Mouse (Mus musculus) MEL (cell line): ENCODE measurements around the gene Slc25a26. TPM values are rescaled to one million over a fixed set of nuclear protein-coding genes. Genes with fewer than 3 reads are reported as not detected.

Source experiments
- DNase-seq: peaks from one replicate; pipeline ENCODE4 v3.0.0; 2011; ENCODE audit warnings: low read depth, low spot score
- H3K27ac ChIP-seq: 2 replicates; pipeline ENCODE4 v1.5.1; 2012; ENCODE audit warnings: low read depth, mild to moderate bottlenecking, control low read depth, low read length, moderate library complexity; ENCODE audit not compliant: control insufficient read depth
- H3K27me3 ChIP-seq, 2 experiments: fragments of 150-350 bp in 1 of 2; sonication (generic) in 1 of 2; 2 replicates each; pipeline ENCODE4 v1.6.1; 2012; ENCODE audit warnings: low read length in 2 of 2, mild to moderate bottlenecking in 2 of 2, improper control_type of control experiment in 1 of 2, moderate library complexity in 1 of 2; ENCODE audit not compliant: insufficient read depth in 2 of 2, control insufficient read depth in 1 of 2
- H3K36me3 ChIP-seq, 2 experiments: 2 replicates each; pipeline ENCODE4 v1.6.1; 2012 to 2014; ENCODE audit warnings: low read length in 2 of 2, improper control_type of control experiment in 1 of 2, inconsistent platforms in 1 of 2, mild to moderate bottlenecking in 1 of 2; ENCODE audit not compliant: insufficient read depth in 2 of 2, control insufficient read depth in 1 of 2
- H3K4me1 ChIP-seq, 2 experiments: fragments of 150-350 bp in 1 of 2; sonication (generic) in 1 of 2; 2 replicates each; pipeline ENCODE4 v1.6.1; 2012; ENCODE audit warnings: low read length in 2 of 2, improper control_type of control experiment in 1 of 2, mild to moderate bottlenecking in 1 of 2; ENCODE audit not compliant: insufficient read depth in 2 of 2, control insufficient read depth in 1 of 2
- H3K4me3 ChIP-seq, 2 experiments: fragments of 150-350 bp in 1 of 2; sonication (generic) in 1 of 2; 2 replicates each; pipeline ENCODE4 v1.5.1; 2012; ENCODE audit warnings: low read depth in 2 of 2, low read length in 2 of 2, mild to moderate bottlenecking in 2 of 2, moderate library complexity in 2 of 2, control low read depth in 1 of 2, improper control_type of control experiment in 1 of 2; ENCODE audit not compliant: control insufficient read depth in 1 of 2, insufficient read depth in 1 of 2
- H3K79me2 ChIP-seq: 2 replicates; pipeline ENCODE4 v1.6.1; 2012; ENCODE audit warnings: mild to moderate bottlenecking, low read length, moderate library complexity; ENCODE audit not compliant: control insufficient read depth, poor library complexity, insufficient read depth
- H3K9ac ChIP-seq: 2 replicates; pipeline ENCODE4 v1.6.1; 2012; ENCODE audit warnings: low read depth, mild to moderate bottlenecking, control low read depth, low read length, moderate library complexity; ENCODE audit not compliant: control insufficient read depth, poor library complexity, severe bottlenecking
- H3K9me3 ChIP-seq: fragments of 150-350 bp; sonication (generic); replicated peaks from 2 replicates; pipeline ENCODE4 v1.6.1; 2012; ENCODE audit warnings: mild to moderate bottlenecking, low read length, improper control_type of control experiment, moderate library complexity; ENCODE audit not compliant: insufficient read depth
- ETS1 ChIP-seq: IDR thresholded peaks from 2 replicates; pipeline ENCODE4 v1.6.1; 2012; ENCODE audit warnings: low read depth, mild to moderate bottlenecking, inconsistent platforms, low read length, improper control_type of control experiment, moderate library complexity
- GATA1 ChIP-seq: IDR thresholded peaks from 2 replicates; pipeline ENCODE4 v1.6.1; 2011; ENCODE audit warnings: low read depth, low read length, improper control_type of control experiment
- MAFK ChIP-seq: IDR thresholded peaks from 2 replicates; pipeline ENCODE4 v1.6.1; 2011; ENCODE audit warnings: low read depth, mild to moderate bottlenecking, low read length, improper control_type of control experiment, borderline replicate concordance
- MAZ ChIP-seq: IDR thresholded peaks from 2 replicates; pipeline ENCODE4 v1.6.1; 2012; ENCODE audit warnings: low read depth, mild to moderate bottlenecking, inconsistent platforms, low read length, improper control_type of control experiment
- MEF2A ChIP-seq: IDR thresholded peaks from 2 replicates; pipeline ENCODE4 v1.6.1; 2014; ENCODE audit warnings: low read depth, mild to moderate bottlenecking, inconsistent platforms, low read length, improper control_type of control experiment; ENCODE audit not compliant: poor library complexity, insufficient replicate concordance, severe bottlenecking; ENCODE audit errors: extremely low read depth
- MYC ChIP-seq: IDR thresholded peaks from 2 replicates; pipeline ENCODE4 v1.6.1; 2011; ENCODE audit warnings: low read depth, mild to moderate bottlenecking, low read length, improper control_type of control experiment, moderate library complexity
- RAD21 ChIP-seq: IDR thresholded peaks from 2 replicates; pipeline ENCODE4 v1.6.1; 2011; ENCODE audit warnings: mild to moderate bottlenecking, low read depth, low read length, improper control_type of control experiment
- TAL1 ChIP-seq: IDR thresholded peaks from 2 replicates; pipeline ENCODE4 v1.6.1; 2012; ENCODE audit warnings: mild to moderate bottlenecking, inconsistent platforms, low read length, moderate library complexity, mixed read lengths
- TBP ChIP-seq: IDR thresholded peaks from 2 replicates; pipeline ENCODE4 v1.8.0; 2011; ENCODE audit warnings: low read depth, low read length, improper control_type of control experiment
- UBTF ChIP-seq: IDR thresholded peaks from 2 replicates; pipeline ENCODE4 v1.6.1; 2012; ENCODE audit warnings: low read depth, mild to moderate bottlenecking, inconsistent platforms, low read length, improper control_type of control experiment, moderate library complexity, borderline replicate concordance; ENCODE audit not compliant: insufficient read depth
- ZC3H11A ChIP-seq: IDR thresholded peaks from 2 replicates; pipeline ENCODE4 v1.6.1; 2012; ENCODE audit warnings: low read depth, mild to moderate bottlenecking, inconsistent platforms, low read length, improper control_type of control experiment
- ZNF384 ChIP-seq: IDR thresholded peaks from 2 replicates; pipeline ENCODE4 v1.6.1; 2012; ENCODE audit warnings: low read depth, mild to moderate bottlenecking, inconsistent platforms, low read length, improper control_type of control experiment
- polyA plus RNA-seq, 2 experiments: library from polyadenylated mRNA; stranded (reverse) in 1 of 2; unstranded in 1 of 2; fragments of >175 nt in 1 of 2; fragments of >200 nt in 1 of 2; gene quantifications; 2 replicates each; pipeline versions ENCODE4 v1.2.1 to v1.2.4; 2012; ENCODE audit warnings: low replicate concordance in 2 of 2, low read depth in 1 of 2; ENCODE audit not compliant: insufficient read length in 2 of 2, insufficient read depth in 1 of 2, missing spikeins in 1 of 2
- total RNA-seq: library from RNA; depleted of rRNA; stranded (reverse); fragments of 300-350 nt; gene quantifications from 2 replicates; pipeline ENCODE4 v1.2.3, GENCODE M21; 2012

Gene Slc25a26
- total and polyA plus RNA-seq, 3 experiments, result 8.1 to 11.5 TPM; not detected in 1

- DNase-seq, result no peak
- TF ChIP-seq MAZ (no peak), MEF2A (no peak), ZC3H11A (no peak), MYC (no peak), GATA1 (no peak), MAFK (no peak), ZNF384 (no peak), RAD21 (no peak), TBP (no peak), TAL1 (no peak)
Measured at GRCm38 (mm10) chr6:94627714-94628595, 127.8 kb downstream of the Slc25a26 start.

GRCm38 (mm10) chr6:94628787-94629186, 128.7 kb downstream of the Slc25a26 start:
- H3K9me3 ChIP-seq, result no peaks in the 10 kb centered on the region
- DNase-seq, result no peak
- no peak overlapping the region for H3K9ac ChIP-seq
- no peak overlapping the region for H3K27ac ChIP-seq
- H3K27me3 ChIP-seq, result no peaks in the 10 kb centered on the region
- TF ChIP-seq MAZ (no peak), ETS1 (no peak), UBTF (no peak)
- H3K79me2 ChIP-seq, result no peaks in the 10 kb centered on the region
- no peak overlapping the region for H3K4me3 ChIP-seq
- no peaks in the 10 kb centered on the region for H3K36me3 ChIP-seq
- H3K4me1 ChIP-seq, result peaks cover 0 to 3% of the 10 kb centered on the region in 2 experiments; a peak in 2 of 4 replicates

More at GRCm38 (mm10) chr6:94627714-94628595, 127.8 kb downstream of the Slc25a26 start:
- Histone ChIP-seq H3K4me1 (no peaks in the 10 kb centered on the region), H3K9ac (no peak overlapping the region), H3K9me3 (no peaks in the 10 kb centered on the region), H3K36me3 (no peaks in the 10 kb centered on the region), H3K27ac (no peak overlapping the region), H3K27me3 (no peaks in the 10 kb centered on the region), H3K79me2 (no peaks in the 10 kb centered on the region), H3K4me3 (no peak overlapping the region)
